Comparison of ENCODE assay signal across 8 mouse cellular contexts in the genomic region with DNA sequence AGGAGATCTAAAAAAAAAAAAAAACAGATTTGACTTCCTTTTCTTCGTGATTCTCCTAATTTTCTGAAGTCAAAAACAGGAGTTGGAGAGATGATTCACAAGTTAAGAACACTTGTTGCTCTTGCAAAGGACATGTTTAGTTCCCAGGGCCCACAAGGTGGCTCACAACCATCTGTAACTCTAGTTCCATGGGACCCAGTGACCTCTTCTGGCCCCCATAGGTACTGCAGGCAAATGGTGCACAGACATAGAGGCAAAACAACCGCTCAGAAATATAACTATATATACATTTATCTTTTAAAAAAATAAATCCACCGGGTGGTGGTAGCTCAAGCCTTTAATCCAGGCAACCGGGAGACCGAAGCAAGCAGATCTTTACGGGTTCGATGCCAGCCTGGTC. TPM values are rescaled to one million over a fixed set of nuclear protein-coding genes. Genes with fewer than 3 reads are reported as not detected.
DNase-seq lines count a peak whose midpoint lies in the region; ATAC-seq and TF ChIP-seq lines count a peak whose summit lies in the region.

No protein-coding gene starts in this region.

- peaks cover 4% of the 10 kb centered on the region for H3K4me1 ChIP-seq in hindbrain, embryonic 16.5 days (ENCODE audit: control insufficient read depth, insufficient read depth, low read depth, low read length)
- H3K4me1 ChIP-seq in limb, embryonic 10.5 days: peaks cover 5% of the 10 kb centered on the region
- H3K4me1 ChIP-seq in midbrain, embryonic 10.5 days: peaks cover 7% of the 10 kb centered on the region

- peak overlapping the region; percentile 97 for H3K4me3 ChIP-seq in layer of hippocampus, adult 2 months
- H3K4me3 ChIP-seq in hindbrain, embryonic 16.5 days (ENCODE audit: low read length): peak overlapping the region; percentile 8; the same call in 1 of the 2 replicates
- peak overlapping the region; percentile 74 for H3K4me3 ChIP-seq in limb, embryonic 10.5 days
- H3K4me3 ChIP-seq in midbrain, embryonic 10.5 days: peak overlapping the region; percentile 77

- peak; percentile 23 for DNase-seq in layer of hippocampus, adult 2 months (ENCODE audit: low spot score in 2 of 2)
- no peak for DNase-seq in layer of hippocampus, postnatal 36 days
- peak; percentile 32 for DNase-seq in cerebellum, adult 8-10 months
- DNase-seq in forelimb bud, embryonic 11.5 days (ENCODE audit: low read depth, low spot score): peak; percentile 48
- DNase-seq in limb, embryonic 10.5 days (ENCODE audit: low spot score): peak; percentile 57
- DNase-seq in midbrain, embryonic 10.5 days (ENCODE audit: low spot score): peak; percentile 49
- DNase-seq in spleen, adult 12 weeks (ENCODE audit: low spot score): peak; percentile 77

- TF ChIP-seq CTCF in layer of hippocampus, adult 2 months (conservative IDR thresholded peaks at IDR 0.05): peak; percentile 76

- H3K36me3 ChIP-seq in hindbrain, embryonic 16.5 days (ENCODE audit: control insufficient read depth, insufficient read depth, low read length): peaks cover 6% of the 10 kb centered on the region; the same call in 1 of the 2 replicates
- H3K36me3 ChIP-seq in limb, embryonic 10.5 days: peaks cover 40% of the 10 kb centered on the region
- H3K36me3 ChIP-seq in midbrain, embryonic 10.5 days: peaks cover 40% of the 10 kb centered on the region

- H3K27ac ChIP-seq in layer of hippocampus, adult 2 months: no peak overlapping the region
- H3K27ac ChIP-seq in hindbrain, embryonic 16.5 days (ENCODE audit: low read depth, low read length): no peak overlapping the region
- no peak overlapping the region for H3K27ac ChIP-seq in limb, embryonic 10.5 days
- no peak overlapping the region for H3K27ac ChIP-seq in midbrain, embryonic 10.5 days (replicated peaks)

- no peak overlapping the region for H3K9ac ChIP-seq in hindbrain, embryonic 16.5 days (ENCODE audit: low read depth, low read length)

- ATAC-seq in hindbrain, embryonic 16.5 days: no peak

- no peaks in the 10 kb centered on the region for H3K27me3 ChIP-seq in hindbrain, embryonic 16.5 days (replicated peaks; ENCODE audit: control insufficient read depth, insufficient read depth, low read length)
- no peaks in the 10 kb centered on the region for H3K27me3 ChIP-seq in limb, embryonic 10.5 days (ENCODE audit: low read depth, poor library complexity, severe bottlenecking)
- no peaks in the 10 kb centered on the region for H3K27me3 ChIP-seq in midbrain, embryonic 10.5 days (ENCODE audit: low read depth, poor library complexity, severe bottlenecking)

- no peaks in the 10 kb centered on the region for H3K9me3 ChIP-seq in hindbrain, embryonic 16.5 days (ENCODE audit: control insufficient read depth, low read length)
- no peaks in the 10 kb centered on the region for H3K9me3 ChIP-seq in limb, embryonic 10.5 days (replicated peaks)
- no peaks in the 10 kb centered on the region for H3K9me3 ChIP-seq in midbrain, embryonic 10.5 days (replicated peaks)

- H3K4me2 ChIP-seq in hindbrain, embryonic 16.5 days (ENCODE audit: low read length): peak overlapping the region; percentile 64

- WGBS in hindbrain, embryonic 16.5 days: 22% methylated on average over 7 of the region's 7 CpGs
- WGBS in limb, embryonic 10.5 days: 27% methylated on average over 7 of the region's 7 CpGs
- 23% methylated on average over 7 of the region's 7 CpGs for WGBS in midbrain, embryonic 10.5 days

RNA-seq across cellular contexts. Expression of a gene that starts 1.2 kb away (rescaled TPM):
- total RNA-seq in layer of hippocampus, adult 2 months (2021): 10 to 100 TPM; 30.5 to 33.5 TPM
- 10 to 100 TPM; 30.0 to 32.9 TPM for total RNA-seq in layer of hippocampus, postnatal 36 days (2021)
- polyA plus RNA-seq in hindbrain, embryonic 16.5 days (2015; fragmentation: Nextera tagmentation; extraction: Ambion mirVana): 71.3 and 75.2 TPM in 2 replicates
- polyA plus RNA-seq in limb, embryonic 10.5 days (2016; fragmentation: Nextera tagmentation; extraction: Ambion mirVana): 68.4 and 71.4 TPM in 2 replicates
- polyA plus RNA-seq in midbrain, embryonic 10.5 days (2016; fragmentation: Nextera tagmentation; extraction: Ambion mirVana): 92.2 and 94.6 TPM in 2 replicates

RNA-seq across cellular contexts. Expression of a gene that starts 11.2 kb away (rescaled TPM):
- total RNA-seq in layer of hippocampus, adult 2 months (2021): 10 to 100 TPM; 18.5 to 21.8 TPM
- 10 to 100 TPM; 17.4 to 18.9 TPM for total RNA-seq in layer of hippocampus, postnatal 36 days (2021)
- 7.4 and 9.7 TPM in 2 replicates for polyA plus RNA-seq in hindbrain, embryonic 16.5 days (2015; fragmentation: Nextera tagmentation; extraction: Ambion mirVana)
- 28.4 and 31.0 TPM in 2 replicates for polyA plus RNA-seq in limb, embryonic 10.5 days (2016; fragmentation: Nextera tagmentation; extraction: Ambion mirVana)
- polyA plus RNA-seq in midbrain, embryonic 10.5 days (2016; fragmentation: Nextera tagmentation; extraction: Ambion mirVana): 29.9 and 30.4 TPM in 2 replicates

Comparison
In these comparisons a context has a peak if more than half of its experiments do, and no peak if none do; other contexts are left out.
1. DNase-seq: peak in layer of hippocampus, adult 2 months (2 of 2), cerebellum, adult 8-10 months (single experiment), forelimb bud, embryonic 11.5 days (single experiment), limb, embryonic 10.5 days (single experiment), midbrain, embryonic 10.5 days (single experiment) and spleen, adult 12 weeks (single experiment); none in layer of hippocampus, postnatal 36 days (0 of 2).
2. H3K4me3 ChIP-seq: peak in every context shown above with its lines; median percentile 97 in layer of hippocampus, adult 2 months; 77 in midbrain, embryonic 10.5 days; 74 in limb, embryonic 10.5 days; 8 in hindbrain, embryonic 16.5 days.